Mouse (Mus musculus) stomach, embryonic 15.5 days (tissue): ENCODE results near the gene Ppp1r35. TPM values are rescaled to one million over a fixed set of nuclear protein-coding genes. Genes with fewer than 3 reads are reported as not detected.
"Not testable (repeated sequence)": the region's sequence is repeated elsewhere in the genome, so short reads cannot be mapped to it uniquely, and the experiment has no call there.

ENCODE experiments used
- ATAC-seq: fragments of 200-750 bp; cut with Nextera tagmentation; 2 replicates; pipeline ENCODE4 v1.8.0; 2017; ENCODE audit warnings: low read depth, moderate number of reproducible peaks, moderate TSS enrichment; ENCODE audit not compliant: insufficient read depth, low FRiP score
- H3K27ac ChIP-seq: fragments of 300-500 bp; sonication (generic); 2 replicates; pipeline ENCODE4 v1.5.1; 2015; ENCODE audit warnings: mild to moderate bottlenecking, inconsistent platforms
- H3K27me3 ChIP-seq: fragments of 300-500 bp; sonication (generic); replicated peaks from 2 replicates; pipeline ENCODE4 v1.6.1; 2015; ENCODE audit warnings: inconsistent platforms
- H3K36me3 ChIP-seq: fragments of 300-500 bp; sonication (generic); 2 replicates; pipeline ENCODE4 v1.6.1; 2015; ENCODE audit warnings: inconsistent platforms
- H3K4me1 ChIP-seq: fragments of 300-500 bp; sonication (generic); 2 replicates; pipeline ENCODE4 v1.6.1; 2015; ENCODE audit warnings: inconsistent platforms
- H3K4me2 ChIP-seq: fragments of 300-500 bp; sonication (generic); 2 replicates; pipeline ENCODE4 v1.6.1; 2015; ENCODE audit warnings: mild to moderate bottlenecking, inconsistent platforms
- H3K4me3 ChIP-seq: fragments of 300-500 bp; sonication (generic); replicated peaks from 2 replicates; pipeline ENCODE4 v1.5.1; 2015; ENCODE audit warnings: inconsistent platforms
- H3K9ac ChIP-seq: fragments of 300-500 bp; sonication (generic); 2 replicates; pipeline ENCODE4 v1.6.1; 2015; ENCODE audit warnings: inconsistent platforms
- H3K9me3 ChIP-seq: fragments of 300-500 bp; sonication (generic); 2 replicates; pipeline ENCODE4 v1.6.1; 2016; ENCODE audit warnings: inconsistent platforms
- WGBS: fragments of 180-500 bp; shearing (Covaris S2); methylation state at CpG from one replicate; pipeline ENCODE4 v1.1.7; 2015; 5-methylcytosine and 5-hydroxymethylcytosine counted together
- polyA plus RNA-seq: library from polyadenylated mRNA; unstranded; fragments of >200 nt; fragmentation: Nextera tagmentation; extraction: Ambion mirVana; gene quantifications from 2 replicates; pipeline ENCODE4 v1.2.1, GENCODE M21; 2015

The Ppp1r35 gene
- polyA plus RNA-seq, 1 experiment from 2014 or later, result 22.5 TPM

DNA sequence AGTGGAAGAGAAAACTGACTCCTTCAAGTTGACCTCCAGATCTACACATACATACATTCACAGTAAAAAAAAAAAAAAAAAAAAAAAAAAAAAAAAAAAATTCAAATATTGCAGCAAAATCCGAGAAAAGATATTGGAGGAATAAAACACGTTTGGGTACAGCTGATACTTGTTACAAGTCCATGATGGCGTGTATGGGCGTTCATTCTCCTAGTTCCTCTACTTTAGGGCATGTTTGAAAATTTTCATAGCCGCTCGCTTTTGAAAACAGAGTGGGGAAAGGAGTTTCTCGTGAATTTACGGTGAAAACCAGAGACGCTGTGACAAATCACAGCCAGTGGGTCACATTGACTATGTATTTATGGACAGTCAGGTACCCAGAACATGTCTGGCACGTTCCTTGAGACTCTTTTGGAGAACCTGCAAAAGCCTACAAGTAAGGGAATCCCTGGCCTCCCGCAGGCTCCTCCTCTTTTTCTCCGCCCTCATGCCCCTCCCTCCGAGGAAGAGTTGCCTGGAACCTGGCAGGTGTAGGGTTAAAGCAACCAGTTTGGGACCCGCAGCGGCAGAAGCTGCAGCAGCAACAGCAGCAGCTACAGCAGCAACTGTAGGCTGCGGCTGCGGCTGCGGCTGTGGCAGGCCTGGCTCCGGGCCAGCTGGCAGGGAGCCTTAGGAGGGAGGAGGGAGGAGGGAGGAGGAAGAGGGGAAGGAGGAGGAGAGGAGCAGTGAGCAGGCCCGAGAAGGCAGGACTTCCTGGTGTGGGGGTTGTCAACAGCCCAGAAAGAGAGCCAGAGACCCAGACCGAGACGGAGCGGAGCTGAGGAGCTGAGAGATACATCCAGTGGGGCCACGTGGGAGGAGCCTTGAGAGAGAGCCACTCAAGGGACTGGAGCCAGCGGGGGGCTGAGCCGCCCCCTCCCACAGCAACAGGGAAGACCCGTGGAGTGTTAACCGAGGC is 33.2 kb upstream of the Ppp1r35 start, which contains the start of gene Tsc22d4:
Gene Tsc22d4 (plus strand): TSS at position 517 of the 958 bp plus-strand sequence.
- H3K4me1 ChIP-seq, result peaks cover 26% of the 10 kb centered on the region
- peak within 1 kb of the TSS; percentile 71 for H3K9ac ChIP-seq
- H3K36me3 ChIP-seq, result no peaks in the 10 kb centered on the region
- H3K4me2 ChIP-seq, result peak within 1 kb of the TSS; percentile 99
- peak; percentile 87 for ATAC-seq
- WGBS, result 4% methylated on average over 28 of the region's 28 CpGs
- no peaks in the 10 kb centered on the region for H3K9me3 ChIP-seq
- H3K27ac ChIP-seq, result peak within 1 kb of the TSS; percentile 96
- H3K27me3 ChIP-seq, result no peaks in the 10 kb centered on the region
- H3K4me3 ChIP-seq, result peak within 1 kb of the TSS; percentile 76

DNA sequence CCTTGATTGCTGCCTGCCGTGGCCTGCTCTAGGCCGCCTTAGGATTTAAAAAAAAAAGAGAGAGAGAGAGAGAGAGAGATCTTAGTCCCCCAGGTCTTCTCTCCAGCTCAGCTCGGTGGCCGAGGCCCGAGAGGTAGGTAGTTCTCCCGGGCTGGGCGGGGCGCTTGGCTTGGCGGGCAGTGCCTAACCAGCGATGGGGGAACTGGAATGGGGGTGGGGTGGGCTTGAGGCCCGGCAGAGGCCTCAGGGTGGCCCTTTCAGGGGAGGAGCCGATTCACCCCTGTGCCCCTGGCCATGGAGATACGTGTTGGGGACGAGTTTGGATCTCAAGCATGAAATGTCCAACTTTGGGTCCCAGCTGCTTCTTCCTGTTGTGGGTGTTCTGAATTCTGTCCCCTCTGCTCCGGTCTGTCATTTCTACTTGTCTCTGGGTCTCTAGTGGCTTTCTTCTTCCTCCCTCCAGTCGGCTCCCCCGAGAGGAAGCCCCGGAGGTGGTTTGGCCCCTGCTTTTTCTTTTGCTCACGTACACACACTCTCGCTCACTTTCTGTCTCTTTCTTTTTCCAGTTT is 32.3 kb upstream of the Ppp1r35 start:
- peak; percentile 19 for ATAC-seq
- Histone ChIP-seq H3K4me3 (peak overlapping the region; percentile 76), H3K9ac (peak overlapping the region; percentile 71), H3K27ac (peak overlapping the region; percentile 96), H3K27me3 (no peaks in the 10 kb centered on the region), H3K9me3 (no peaks in the 10 kb centered on the region), H3K36me3 (peaks cover 8% of the 10 kb centered on the region), H3K4me1 (peaks cover 25% of the 10 kb centered on the region), H3K4me2 (peak overlapping the region; percentile 99)
- under 1% methylated on average over 20 of the region's 20 CpGs for WGBS

DNA sequence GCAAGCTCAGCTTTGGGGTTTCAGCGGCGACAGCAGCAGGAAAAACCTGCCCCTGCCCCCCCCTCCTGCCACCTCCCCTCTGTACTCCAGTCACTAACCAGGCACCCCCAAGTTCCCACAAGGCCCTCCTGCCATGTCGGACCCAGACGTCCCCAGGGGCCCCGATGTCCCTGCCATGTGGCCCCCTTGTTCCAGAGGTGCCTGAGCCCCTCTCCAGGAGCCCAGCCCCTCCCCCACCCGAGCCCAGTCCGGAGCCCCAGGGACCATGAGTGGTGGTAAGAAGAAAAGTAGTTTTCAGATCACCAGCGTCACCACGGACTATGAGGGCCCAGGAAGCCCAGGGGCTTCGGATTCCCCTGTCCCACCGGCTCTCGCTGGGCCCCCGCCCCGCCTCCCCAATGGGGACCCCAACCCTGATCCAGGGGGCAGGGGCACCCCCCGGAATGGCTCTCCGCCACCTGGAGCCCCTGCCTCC is 31.8 kb upstream of the Ppp1r35 start:
- ATAC-seq, result no peak; the same call in 1 of the 2 replicates
- peaks cover 21% of the 10 kb centered on the region for H3K4me1 ChIP-seq
- peak overlapping the region; percentile 99 for H3K4me2 ChIP-seq
- H3K9me3 ChIP-seq, result no peaks in the 10 kb centered on the region
- peaks cover 14% of the 10 kb centered on the region for H3K36me3 ChIP-seq
- H3K27ac ChIP-seq, result peak overlapping the region; percentile 96
- H3K9ac ChIP-seq, result peak overlapping the region; percentile 71
- WGBS, result 1% methylated on average over 16 of the region's 16 CpGs
- H3K4me3 ChIP-seq, result peak overlapping the region; percentile 76
- no peaks in the 10 kb centered on the region for H3K27me3 ChIP-seq

DNA sequence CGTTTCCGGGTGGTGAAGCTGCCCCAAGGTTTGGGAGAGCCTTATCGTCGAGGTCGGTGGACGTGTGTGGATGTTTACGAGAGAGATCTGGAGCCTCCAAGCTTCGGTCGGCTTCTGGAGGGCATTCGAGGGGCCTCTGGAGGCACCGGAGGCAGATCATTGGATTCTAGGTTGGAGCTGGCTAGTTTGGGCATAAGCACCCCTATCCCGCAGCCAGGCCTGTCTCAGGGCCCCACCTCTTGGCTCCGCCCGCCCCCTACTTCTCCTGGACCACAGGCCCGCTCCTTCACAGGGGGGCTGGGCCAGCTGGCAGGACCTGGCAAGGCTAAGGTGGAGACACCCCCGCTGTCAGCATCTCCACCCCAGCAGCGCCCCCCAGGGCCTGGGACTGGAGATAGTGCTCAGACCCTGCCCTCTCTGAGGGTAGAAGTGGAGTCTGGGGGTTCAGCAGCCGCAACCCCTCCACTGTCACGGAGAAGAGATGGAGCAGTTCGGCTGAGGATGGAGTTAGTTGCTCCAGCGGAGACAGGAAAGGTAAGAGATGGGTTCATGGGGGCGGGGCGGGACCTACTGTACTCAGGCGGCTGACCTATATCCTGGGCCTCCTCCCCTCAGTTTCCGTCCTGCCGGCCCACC is 31.2 kb upstream of the Ppp1r35 start:
- no peaks in the 10 kb centered on the region for H3K9me3 ChIP-seq
- H3K36me3 ChIP-seq, result peaks cover 19% of the 10 kb centered on the region
- no peaks in the 10 kb centered on the region for H3K27me3 ChIP-seq
- peak overlapping the region; percentile 99 for H3K4me2 ChIP-seq
- WGBS, result 2% methylated on average over 26 of the region's 26 CpGs
- peak overlapping the region; percentile 71 for H3K9ac ChIP-seq
- ATAC-seq, result peak; percentile 24; the same call in 1 of the 2 replicates
- peak overlapping the region; percentile 96 for H3K27ac ChIP-seq
- peaks cover 21% of the 10 kb centered on the region for H3K4me1 ChIP-seq
- H3K4me3 ChIP-seq, result peak overlapping the region; percentile 76

GRCm38 (mm10) chr5:137748130-137748770 is 30.4 kb upstream of the Ppp1r35 start:
- no peaks in the 10 kb centered on the region for H3K27me3 ChIP-seq
- ATAC-seq, result no peak
- H3K27ac ChIP-seq, result peak overlapping the region; percentile 69
- 26% methylated on average over 5 of the region's 5 CpGs for WGBS
- peak overlapping the region; percentile 99 for H3K4me2 ChIP-seq
- H3K4me1 ChIP-seq, result peaks cover 24% of the 10 kb centered on the region
- peaks cover 24% of the 10 kb centered on the region for H3K36me3 ChIP-seq
- H3K9me3 ChIP-seq, result no peaks in the 10 kb centered on the region
- H3K9ac ChIP-seq, result no peak overlapping the region
- peak overlapping the region; percentile 76 for H3K4me3 ChIP-seq

GRCm38 (mm10) chr5:137749196-137749836 is 29.3 kb upstream of the Ppp1r35 start:
- Histone ChIP-seq H3K4me2 (peak overlapping the region; percentile 99), H3K4me3 (peak overlapping the region; percentile 76), H3K4me1 (peaks cover 28% of the 10 kb centered on the region), H3K9ac (no peak overlapping the region), H3K27me3 (no peaks in the 10 kb centered on the region), H3K36me3 (peaks cover 33% of the 10 kb centered on the region), H3K9me3 (no peaks in the 10 kb centered on the region), H3K27ac (peak overlapping the region; percentile 69)
- no peak for ATAC-seq
- 35% methylated on average over 6 of the region's 6 CpGs for WGBS

- not testable (repeated sequence) for H3K4me2 ChIP-seq, H3K9ac ChIP-seq, H3K4me3 ChIP-seq, H3K27ac ChIP-seq, H3K9me3 ChIP-seq, ATAC-seq, H3K27me3 ChIP-seq
- whole genome bisulfite sequencing, result 94% methylated on average over 6 of the region's 8 CpGs
- Histone ChIP-seq H3K36me3 (peaks cover 35% of the 10 kb centered on the region), H3K4me1 (peaks cover 28% of the 10 kb centered on the region)
These were observed 28.4 kb upstream of the Ppp1r35 start for GRCm38 (mm10) chr5:137750212-137750611.

GRCm38 (mm10) chr5:137751221-137751887 is 27.3 kb upstream of the Ppp1r35 start:
- H3K36me3 ChIP-seq, result peaks cover 44% of the 10 kb centered on the region
- no peak for ATAC-seq
- no peaks in the 10 kb centered on the region for H3K9me3 ChIP-seq
- no peak overlapping the region for H3K4me2 ChIP-seq
- WGBS, result 92% methylated on average over 13 of the region's 13 CpGs
- no peak overlapping the region for H3K27ac ChIP-seq
- H3K4me1 ChIP-seq, result peaks cover 28% of the 10 kb centered on the region
- no peak overlapping the region; the same call in 1 of the 2 replicates for H3K9ac ChIP-seq
- H3K27me3 ChIP-seq, result no peaks in the 10 kb centered on the region
- H3K4me3 ChIP-seq, result no peak overlapping the region

GRCm38 (mm10) chr5:137751988-137752387 is 26.7 kb upstream of the Ppp1r35 start:
- WGBS, result 79% methylated on average over 6 of the region's 6 CpGs
- H3K9me3 ChIP-seq, result no peaks in the 10 kb centered on the region
- H3K27me3 ChIP-seq, result no peaks in the 10 kb centered on the region
- no peak for ATAC-seq
- H3K4me3 ChIP-seq, result no peak overlapping the region
- no peak overlapping the region for H3K4me2 ChIP-seq
- H3K36me3 ChIP-seq, result peaks cover 44% of the 10 kb centered on the region
- no peak overlapping the region for H3K27ac ChIP-seq
- H3K9ac ChIP-seq, result no peak overlapping the region
- H3K4me1 ChIP-seq, result peaks cover 31% of the 10 kb centered on the region

- 69% methylated on average over 11 of the region's 13 CpGs for WGBS
- no peak overlapping the region for H3K9ac ChIP-seq
- H3K36me3 ChIP-seq, result peaks cover 51% of the 10 kb centered on the region
These were observed 25.4 kb upstream of the Ppp1r35 start for GRCm38 (mm10) chr5:137753111-137753832.

More at GRCm38 (mm10) chr5:137753111-137753832, 25.4 kb upstream of the Ppp1r35 start:
- Histone ChIP-seq H3K4me2 (no peak overlapping the region), H3K27ac (peak overlapping the region; percentile 51; the same call in 1 of the 2 replicates), H3K9me3 (no peaks in the 10 kb centered on the region), H3K4me1 (peaks cover 23% of the 10 kb centered on the region), H3K4me3 (no peak overlapping the region), H3K27me3 (no peaks in the 10 kb centered on the region)
- peak; percentile 64 for ATAC-seq
